Comparison of ENCODE assay signal across 16 mouse cellular contexts in genomic region chr11:75164051-75164450, GRCm38 (mm10). TPM values are rescaled to one million over a fixed set of nuclear protein-coding genes. Genes with fewer than 3 reads are reported as not detected.
DNase-seq lines count a peak whose midpoint lies in the region; ATAC-seq and TF ChIP-seq lines count a peak whose summit lies in the region.
"Had no signal": no experiment of that assay in that cellular context is flagged by ENCODE, and none has a peak within 500 bp of the region (broad histone marks: within the 10 kb centered on the region; RNA-seq: fewer than 3 reads in every experiment).

No protein-coding gene starts in this region.

- no peak for DNase-seq in heart, postnatal 14 days
- DNase-seq in kidney, postnatal 0 days (ENCODE audit: low spot score): no peak
- no peak for DNase-seq in kidney, postnatal 4 days
- no peak for DNase-seq in MEL (ENCODE audit: low read depth, low spot score)
- no peak for DNase-seq in layer of hippocampus, adult 9-10 months (ENCODE audit: low spot score)
- DNase-seq: adrenal gland, postnatal 10 days; cerebellum, adult 9-10 months; embryo, embryonic 11 days; liver, embryonic 13.5 days had no signal

- peak overlapping the region; percentile 96; the same call in 1 of the 2 replicates for H3K4me2 ChIP-seq in heart, embryonic 12.5 days
- peak overlapping the region; percentile 80 for H3K4me2 ChIP-seq in kidney, postnatal 0 days (ENCODE audit: low read length)
- peak overlapping the region; percentile 97 for H3K4me2 ChIP-seq in intestine, embryonic 16.5 days (ENCODE audit: low read depth, low read length)
- H3K4me2 ChIP-seq in forebrain, embryonic 16.5 days (ENCODE audit: low read length): no peak overlapping the region

- no peak for ATAC-seq in heart, embryonic 12.5 days (ENCODE audit: insufficient number of reproducible peaks, low FRiP score)
- no peak for ATAC-seq in kidney, postnatal 0 days (replicated peaks; ENCODE audit: low FRiP score, low read depth)
- ATAC-seq in intestine, embryonic 16.5 days: no peak
- no peak for ATAC-seq in forebrain, embryonic 16.5 days
- ATAC-seq: hindbrain, embryonic 16.5 days had no signal

- H3K27ac ChIP-seq in heart, embryonic 12.5 days (ENCODE audit: poor library complexity, severe bottlenecking): no peak overlapping the region
- H3K27ac ChIP-seq in kidney, postnatal 0 days: 0 out of 2 replicates have a peak overlapping the region, but pooled peaks have one; percentile 66
- peak overlapping the region; percentile 41; the same call in 1 of the 2 replicates for H3K27ac ChIP-seq in MEL (ENCODE audit: control insufficient read depth, low read depth, low read length)
- H3K27ac ChIP-seq in intestine, embryonic 16.5 days (ENCODE audit: low read length): peak overlapping the region; percentile 96
- no peak overlapping the region for H3K27ac ChIP-seq in forebrain, embryonic 16.5 days (ENCODE audit: low read length)
- H3K27ac ChIP-seq: liver, embryonic 13.5 days; neural tube, embryonic 15.5 days had no signal

- peaks cover 36% of the 10 kb centered on the region for H3K36me3 ChIP-seq in heart, embryonic 12.5 days
- H3K36me3 ChIP-seq in kidney, postnatal 0 days (ENCODE audit: insufficient read depth, low read length): peaks cover 25% of the 10 kb centered on the region; the same call in 1 of the 2 replicates
- H3K36me3 ChIP-seq in MEL (ENCODE audit: control insufficient read depth in 1 of 2, insufficient read depth in 2 of 2, low read length in 2 of 2): peaks cover 0 to 15% of the 10 kb centered on the region in 2 experiments; a peak in 2 of 4 replicates
- H3K36me3 ChIP-seq in intestine, embryonic 16.5 days (ENCODE audit: control insufficient read depth, insufficient read depth, low read length): peaks cover 12% of the 10 kb centered on the region
- H3K36me3 ChIP-seq in forebrain, embryonic 16.5 days (ENCODE audit: control insufficient read depth, insufficient read depth): peaks cover 5% of the 10 kb centered on the region; the same call in 1 of the 2 replicates

- peaks cover 52% of the 10 kb centered on the region for H3K27me3 ChIP-seq in heart, embryonic 12.5 days (replicated peaks)
- 0 out of 2 replicates have a peak, but pooled peaks cover 4% of the 10 kb centered on the region for H3K27me3 ChIP-seq in kidney, postnatal 0 days (ENCODE audit: insufficient read depth, low read length)
- no peaks in the 10 kb centered on the region for H3K27me3 ChIP-seq in MEL (ENCODE audit: control insufficient read depth in 1 of 2, insufficient read depth in 2 of 2, low read length in 2 of 2)
- peaks cover 30% of the 10 kb centered on the region for H3K27me3 ChIP-seq in intestine, embryonic 16.5 days (replicated peaks; ENCODE audit: control insufficient read depth, insufficient read depth, low read length)
- peaks cover 53% of the 10 kb centered on the region for H3K27me3 ChIP-seq in forebrain, embryonic 16.5 days (replicated peaks; ENCODE audit: control insufficient read depth, insufficient read depth, low read length)

- no peaks in the 10 kb centered on the region for H3K9me3 ChIP-seq in heart, embryonic 12.5 days (replicated peaks)
- no peaks in the 10 kb centered on the region for H3K9me3 ChIP-seq in kidney, postnatal 0 days (replicated peaks; ENCODE audit: low read length)
- H3K9me3 ChIP-seq in MEL (replicated peaks; ENCODE audit: insufficient read depth, low read length): no peaks in the 10 kb centered on the region
- no peaks in the 10 kb centered on the region for H3K9me3 ChIP-seq in intestine, embryonic 16.5 days (ENCODE audit: control insufficient read depth, low read length)
- H3K9me3 ChIP-seq in forebrain, embryonic 16.5 days (ENCODE audit: control insufficient read depth, low read length): no peaks in the 10 kb centered on the region; the same call in 1 of the 2 replicates
- H3K9me3 ChIP-seq: liver, embryonic 13.5 days; neural tube, embryonic 15.5 days had no signal

- no peak for TF ChIP-seq POLR2A in MEL (IDR thresholded peaks at IDR 0.05; ENCODE audit: control insufficient read depth in 1 of 2, insufficient read depth in 1 of 2, low read depth in 1 of 2, low read length in 2 of 2, poor library complexity in 1 of 2)

- TF ChIP-seq CTCF in kidney, postnatal 0 days (IDR thresholded peaks at IDR 0.05; ENCODE audit: low read depth): no peak
- no peak for TF ChIP-seq CTCF in MEL (IDR thresholded peaks at IDR 0.05 in 2 of 3, conservative IDR thresholded peaks at IDR 0.05 in 1 of 3; ENCODE audit: control insufficient read depth in 1 of 3, insufficient read depth in 1 of 3, low read depth in 2 of 3, low read length in 3 of 3, poor library complexity in 1 of 3, severe bottlenecking in 1 of 3)

- TF ChIP-seq EP300 in MEL (IDR thresholded peaks at IDR 0.05; ENCODE audit: low read depth in 1 of 2, low read length in 2 of 2): no peak

- no peak overlapping the region for H3K9ac ChIP-seq in heart, embryonic 12.5 days
- no peak overlapping the region for H3K9ac ChIP-seq in kidney, postnatal 0 days (ENCODE audit: low read depth, low read length)
- no peak overlapping the region for H3K9ac ChIP-seq in MEL (ENCODE audit: control insufficient read depth, low read depth, low read length, poor library complexity, severe bottlenecking)
- H3K9ac ChIP-seq in intestine, embryonic 16.5 days (ENCODE audit: low read depth, low read length): peak overlapping the region; percentile 77
- H3K9ac ChIP-seq in forebrain, embryonic 16.5 days (replicated peaks; ENCODE audit: low read depth, low read length): no peak overlapping the region
- H3K9ac ChIP-seq: neural tube, embryonic 15.5 days had no signal

- intact Hi-C loops in heart, postnatal 14 days (cut with DNase I): loop anchor here (1.0 to 10.0 kb wide), 4 partner anchors 62 to 299 kb away; no protein-coding TSS in a partner anchor

- no peak overlapping the region for H3K4me3 ChIP-seq in heart, embryonic 12.5 days
- H3K4me3 ChIP-seq in kidney, postnatal 0 days (replicated peaks; ENCODE audit: low read depth, low read length): 0 out of 2 replicates have a peak overlapping the region, but pooled peaks have one; percentile 63
- no peak overlapping the region for H3K4me3 ChIP-seq in MEL (ENCODE audit: control insufficient read depth in 1 of 2, insufficient read depth in 1 of 2, low read depth in 2 of 2, low read length in 2 of 2)
- H3K4me3 ChIP-seq in intestine, embryonic 16.5 days (ENCODE audit: low read length): peak overlapping the region; percentile 77; the same call in 1 of the 2 replicates
- no peak overlapping the region for H3K4me3 ChIP-seq in forebrain, embryonic 16.5 days (replicated peaks; ENCODE audit: low read length)

- peaks cover 30% of the 10 kb centered on the region for H3K79me2 ChIP-seq in MEL (ENCODE audit: control insufficient read depth, insufficient read depth, low read length, poor library complexity)

- 77% methylated on average over 2 of the region's 2 CpGs for whole genome bisulfite sequencing in heart, embryonic 12.5 days
- WGBS in kidney, postnatal 0 days: 51% methylated on average over 2 of the region's 2 CpGs
- WGBS in intestine, embryonic 16.5 days: 69% methylated on average over 2 of the region's 2 CpGs
- 79% methylated on average over 2 of the region's 2 CpGs for WGBS in forebrain, embryonic 16.5 days

- no peak for TF ChIP-seq RAD21 in MEL (IDR thresholded peaks at IDR 0.05; ENCODE audit: low read depth, low read length)

- H3K4me1 ChIP-seq in heart, embryonic 12.5 days (replicated peaks): peaks cover 64% of the 10 kb centered on the region
- peaks cover 31% of the 10 kb centered on the region for H3K4me1 ChIP-seq in kidney, postnatal 0 days (replicated peaks; ENCODE audit: insufficient read depth, low read length)
- H3K4me1 ChIP-seq in MEL (ENCODE audit: control insufficient read depth in 1 of 2, insufficient read depth in 2 of 2, low read length in 2 of 2): peaks cover 0 to 22% of the 10 kb centered on the region in 2 experiments; a peak in 2 of 4 replicates
- H3K4me1 ChIP-seq in intestine, embryonic 16.5 days (ENCODE audit: control insufficient read depth, insufficient read depth, low read length): peaks cover 45% of the 10 kb centered on the region
- H3K4me1 ChIP-seq in forebrain, embryonic 16.5 days (replicated peaks; ENCODE audit: control insufficient read depth, insufficient read depth, low read length): peaks cover 34% of the 10 kb centered on the region

RNA-seq across cellular contexts. Expression of gene Hic1, which starts 5.3 kb away (rescaled TPM):
- polyA plus RNA-seq in heart, embryonic 12.5 days (2016; fragmentation: Nextera tagmentation; extraction: Ambion mirVana): 13.3 and 13.8 TPM in 2 replicates
- 10 to 100 TPM; 22.7 to 26.3 TPM for total RNA-seq in heart, postnatal 14 days (2021)
- 18.5 and 26.9 TPM in 2 replicates for polyA plus RNA-seq in kidney, postnatal 0 days (2015; fragmentation: Nextera tagmentation; extraction: Ambion mirVana)
- total RNA-seq in MEL (2012; rRNA removed): 16.7 and 18.8 TPM in 2 replicates
- 10 to 100 TPM in 1 of 2 experiments, not detected in 1; 18.2 TPM for polyA plus RNA-seq in MEL (2012; ENCODE audit: insufficient read depth in 1 of 2, insufficient read length in 2 of 2, low read depth in 1 of 2, low replicate concordance in 2 of 2, missing spikeins in 1 of 2)
- 7.1 and 8.6 TPM in 2 replicates for polyA plus RNA-seq in intestine, embryonic 16.5 days (2015; fragmentation: Nextera tagmentation; extraction: Ambion mirVana)
- 1.2 and 2.3 TPM in 2 replicates for polyA plus RNA-seq in forebrain, embryonic 16.5 days (2015; fragmentation: Nextera tagmentation; extraction: Ambion mirVana)
- total RNA-seq: granulocyte monocyte progenitor cell, adult 5-6 weeks had no signal

RNA-seq across cellular contexts. Expression of gene Ovca2, which starts 14.6 kb away (rescaled TPM):
- 19.4 and 20.5 TPM in 2 replicates for polyA plus RNA-seq in heart, embryonic 12.5 days (2016; fragmentation: Nextera tagmentation; extraction: Ambion mirVana)
- total RNA-seq in heart, postnatal 14 days (2021): 1 to 10 TPM; 7.1 TPM
- polyA plus RNA-seq in kidney, postnatal 0 days (2015; fragmentation: Nextera tagmentation; extraction: Ambion mirVana): 26.6 and 28.3 TPM in 2 replicates
- 22.7 and 33.1 TPM in 2 replicates for total RNA-seq in MEL (2012; rRNA removed)
- polyA plus RNA-seq in MEL (2012; ENCODE audit: insufficient read depth in 1 of 2, insufficient read length in 2 of 2, low read depth in 1 of 2, low replicate concordance in 2 of 2, missing spikeins in 1 of 2): 10 to 100 TPM in 1 of 2 experiments, not detected in 1; 23.1 TPM
- 18.7 and 23.9 TPM in 2 replicates for polyA plus RNA-seq in intestine, embryonic 16.5 days (2015; fragmentation: Nextera tagmentation; extraction: Ambion mirVana)
- 18.0 and 20.8 TPM in 2 replicates for polyA plus RNA-seq in forebrain, embryonic 16.5 days (2015; fragmentation: Nextera tagmentation; extraction: Ambion mirVana)

RNA-seq across cellular contexts. Expression of gene Dph1, which starts 27.0 kb away (rescaled TPM):
- 23.3 and 23.5 TPM in 2 replicates for polyA plus RNA-seq in heart, embryonic 12.5 days (2016; fragmentation: Nextera tagmentation; extraction: Ambion mirVana)
- 1 to 10 TPM; 9.9 TPM for total RNA-seq in heart, postnatal 14 days (2021)
- polyA plus RNA-seq in kidney, postnatal 0 days (2015; fragmentation: Nextera tagmentation; extraction: Ambion mirVana): 26.3 TPM in 2 replicates
- total RNA-seq in MEL (2012; rRNA removed): 54.2 and 59.5 TPM in 2 replicates
- polyA plus RNA-seq in MEL (2012; ENCODE audit: insufficient read depth in 1 of 2, insufficient read length in 2 of 2, low read depth in 1 of 2, low replicate concordance in 2 of 2, missing spikeins in 1 of 2): 10 to 100 TPM in 1 of 2 experiments, not detected in 1; 58.4 TPM
- polyA plus RNA-seq in intestine, embryonic 16.5 days (2015; fragmentation: Nextera tagmentation; extraction: Ambion mirVana): 20.3 and 22.7 TPM in 2 replicates
- 15.4 and 16.1 TPM in 2 replicates for polyA plus RNA-seq in forebrain, embryonic 16.5 days (2015; fragmentation: Nextera tagmentation; extraction: Ambion mirVana)

RNA-seq across cellular contexts. Expression of gene Rtn4rl1, which starts 29.5 kb away (rescaled TPM):
- polyA plus RNA-seq in heart, embryonic 12.5 days (2016; fragmentation: Nextera tagmentation; extraction: Ambion mirVana): 16.3 and 16.8 TPM in 2 replicates
- total RNA-seq in heart, postnatal 14 days (2021): 10 to 100 TPM; 10.6 to 13.2 TPM
- polyA plus RNA-seq in kidney, postnatal 0 days (2015; fragmentation: Nextera tagmentation; extraction: Ambion mirVana): 4.2 and 4.6 TPM in 2 replicates
- 0.35 and 0.46 TPM in 2 replicates for total RNA-seq in MEL (2012; rRNA removed)
- polyA plus RNA-seq in MEL (2012; ENCODE audit: insufficient read depth in 1 of 2, insufficient read length in 2 of 2, low read depth in 1 of 2, low replicate concordance in 2 of 2, missing spikeins in 1 of 2): 1 to 10 TPM in 1 of 2 experiments, not detected in 1; 2.6 TPM
- 1.5 and 1.6 TPM in 2 replicates for polyA plus RNA-seq in intestine, embryonic 16.5 days (2015; fragmentation: Nextera tagmentation; extraction: Ambion mirVana)
- polyA plus RNA-seq in forebrain, embryonic 16.5 days (2015; fragmentation: Nextera tagmentation; extraction: Ambion mirVana): 5.5 and 6.3 TPM in 2 replicates
- total RNA-seq: G1E had no signal
- polyA plus RNA-seq: G1E had no signal

Comparison
In these comparisons a context has a peak if more than half of its experiments do, and no peak if none do; other contexts are left out.
1. H3K27ac ChIP-seq: peak in kidney, postnatal 0 days (single experiment), MEL (single experiment) and intestine, embryonic 16.5 days (single experiment); none in heart, embryonic 12.5 days (single experiment) and forebrain, embryonic 16.5 days (single experiment).
2. H3K4me3 ChIP-seq: peak in kidney, postnatal 0 days (single experiment) and intestine, embryonic 16.5 days (single experiment); none in heart, embryonic 12.5 days (single experiment), MEL (0 of 2) and forebrain, embryonic 16.5 days (single experiment).